Mouse (Mus musculus): ENCODE results near the gene Dpf3. TPM values are rescaled to one million over a fixed set of nuclear protein-coding genes. Genes with fewer than 3 reads are reported as not detected.

Gene Dpf3
- polyA plus RNA-seq, 1 experiment from 2014 or later: 19.3 TPM

GRCm38 (mm10) chr12:83312818-83313217 is 174.7 kb downstream of the Dpf3 start:
- peaks cover 6% of the 10 kb centered on the region; the same call in 1 of the 2 replicates for H3K4me1 ChIP-seq (ENCODE audit: control insufficient read depth, insufficient read depth, low read length)
- no peaks in the 10 kb centered on the region for H3K36me3 ChIP-seq (ENCODE audit: control insufficient read depth, insufficient read depth, low read length)
- ATAC-seq: no peak
- H3K27me3 ChIP-seq (ENCODE audit: control insufficient read depth, insufficient read depth, low read depth, low read length): no peaks in the 10 kb centered on the region
- 88% methylated on average over 9 of the region's 9 CpGs for WGBS
- no peak overlapping the region for H3K9ac ChIP-seq (ENCODE audit: low read depth, low read length)
- no peak overlapping the region for H3K4me3 ChIP-seq (ENCODE audit: low read depth, low read length)
- no peaks in the 10 kb centered on the region for H3K9me3 ChIP-seq (replicated peaks; ENCODE audit: control insufficient read depth, low read length, poor library complexity, severe bottlenecking)
- no peak overlapping the region for H3K4me2 ChIP-seq (ENCODE audit: low read length)
- H3K27ac ChIP-seq (ENCODE audit: low read length): no peak overlapping the region

DNA sequence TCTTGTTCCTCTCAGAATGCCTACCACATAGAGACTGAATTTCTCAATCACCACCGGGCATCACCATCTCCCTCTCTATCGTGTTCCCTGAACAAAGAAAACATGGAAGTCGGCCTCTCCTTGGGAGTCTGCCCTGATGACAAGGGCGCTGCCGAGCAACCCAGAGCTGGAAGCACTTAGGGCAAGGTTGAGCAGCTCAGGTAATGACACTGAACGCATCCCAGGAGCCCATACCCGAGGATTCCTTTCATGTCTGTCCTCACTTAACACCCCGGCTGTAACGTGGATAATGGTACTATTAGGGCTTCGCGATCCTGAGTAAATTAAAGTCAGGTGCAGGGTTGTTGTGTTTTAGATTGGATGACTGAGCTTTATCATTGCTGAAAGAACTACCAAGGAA is 176.9 kb downstream of the Dpf3 start:
- Histone ChIP-seq H3K4me3 (ENCODE audit: low read depth, low read length) (no peak overlapping the region), H3K9ac (ENCODE audit: low read depth, low read length) (no peak overlapping the region), H3K9me3 (replicated peaks; ENCODE audit: control insufficient read depth, low read length, poor library complexity, severe bottlenecking) (no peaks in the 10 kb centered on the region), H3K36me3 (ENCODE audit: control insufficient read depth, insufficient read depth, low read length) (no peaks in the 10 kb centered on the region), H3K4me2 (ENCODE audit: low read length) (no peak overlapping the region), H3K27ac (ENCODE audit: low read length) (no peak overlapping the region), H3K27me3 (ENCODE audit: control insufficient read depth, insufficient read depth, low read depth, low read length) (no peaks in the 10 kb centered on the region), H3K4me1 (ENCODE audit: control insufficient read depth, insufficient read depth, low read length) (0 out of 2 replicates have a peak, but pooled peaks cover 3% of the 10 kb centered on the region)
- WGBS: 58% methylated on average over 11 of the region's 11 CpGs
- no peak for ATAC-seq

- Histone ChIP-seq H3K4me2 (ENCODE audit: low read length) (no peak overlapping the region), H3K27me3 (ENCODE audit: control insufficient read depth, insufficient read depth, low read depth, low read length) (no peaks in the 10 kb centered on the region), H3K9me3 (replicated peaks; ENCODE audit: control insufficient read depth, low read length, poor library complexity, severe bottlenecking) (no peaks in the 10 kb centered on the region), H3K4me3 (ENCODE audit: low read depth, low read length) (no peak overlapping the region), H3K36me3 (ENCODE audit: control insufficient read depth, insufficient read depth, low read length) (no peaks in the 10 kb centered on the region), H3K4me1 (ENCODE audit: control insufficient read depth, insufficient read depth, low read length) (no peaks in the 10 kb centered on the region), H3K9ac (ENCODE audit: low read depth, low read length) (no peak overlapping the region), H3K27ac (ENCODE audit: low read length) (no peak overlapping the region)
- ATAC-seq: no peak
- 86% methylated on average over 11 of the region's 11 CpGs for WGBS
Observed at GRCm38 (mm10) chr12:83309031-83309804, 178.3 kb downstream of the Dpf3 start.

DNA sequence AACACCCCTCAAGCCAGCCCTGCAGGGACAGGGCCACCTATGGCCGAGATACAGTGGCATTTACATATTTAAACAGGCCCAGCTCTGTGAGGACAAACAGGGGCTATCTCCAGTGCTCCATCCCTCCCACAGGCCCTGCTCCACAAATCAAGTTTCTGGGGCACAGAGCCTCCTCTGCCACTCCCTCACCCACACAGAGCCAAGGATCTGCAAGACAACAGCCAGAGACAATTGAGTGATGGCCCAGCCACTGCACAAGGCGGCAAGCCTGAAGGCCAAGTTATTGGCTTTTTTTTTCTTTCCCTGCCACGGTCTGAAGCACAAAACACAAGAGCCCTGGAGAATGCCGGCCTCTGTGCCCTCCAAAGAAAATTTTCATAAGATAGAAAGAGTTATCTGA is 178.9 kb downstream of the Dpf3 start:
- ATAC-seq: no peak
- H3K9me3 ChIP-seq (replicated peaks; ENCODE audit: control insufficient read depth, low read length, poor library complexity, severe bottlenecking): no peaks in the 10 kb centered on the region
- H3K9ac ChIP-seq (ENCODE audit: low read depth, low read length): no peak overlapping the region
- no peak overlapping the region for H3K27ac ChIP-seq (ENCODE audit: low read length)
- no peaks in the 10 kb centered on the region for H3K27me3 ChIP-seq (ENCODE audit: control insufficient read depth, insufficient read depth, low read depth, low read length)
- no peaks in the 10 kb centered on the region for H3K36me3 ChIP-seq (ENCODE audit: control insufficient read depth, insufficient read depth, low read length)
- 58% methylated on average over 4 of the region's 4 CpGs for WGBS
- H3K4me2 ChIP-seq (ENCODE audit: low read length): no peak overlapping the region
- no peak overlapping the region for H3K4me3 ChIP-seq (ENCODE audit: low read depth, low read length)
- no peaks in the 10 kb centered on the region for H3K4me1 ChIP-seq (ENCODE audit: control insufficient read depth, insufficient read depth, low read length)

GRCm38 (mm10) chr12:83303221-83303620 is 184.3 kb downstream of the Dpf3 start:
- H3K4me3 ChIP-seq (ENCODE audit: low read depth, low read length): no peak overlapping the region
- peaks cover 20% of the 10 kb centered on the region for H3K4me1 ChIP-seq (ENCODE audit: control insufficient read depth, insufficient read depth, low read length)
- H3K27ac ChIP-seq (ENCODE audit: low read length): peak overlapping the region; percentile 68
- peak overlapping the region; percentile 8; the same call in 1 of the 2 replicates for H3K9ac ChIP-seq (ENCODE audit: low read depth, low read length)
- 55% methylated on average over 6 of the region's 6 CpGs for WGBS
- H3K36me3 ChIP-seq (ENCODE audit: control insufficient read depth, insufficient read depth, low read length): no peaks in the 10 kb centered on the region
- H3K4me2 ChIP-seq (ENCODE audit: low read length): no peak overlapping the region
- no peaks in the 10 kb centered on the region for H3K9me3 ChIP-seq (replicated peaks; ENCODE audit: control insufficient read depth, low read length, poor library complexity, severe bottlenecking)
- H3K27me3 ChIP-seq (ENCODE audit: control insufficient read depth, insufficient read depth, low read depth, low read length): no peaks in the 10 kb centered on the region
- 0 out of 2 replicates have a peak, but pooled peaks have one; percentile 13 for ATAC-seq

DNA sequence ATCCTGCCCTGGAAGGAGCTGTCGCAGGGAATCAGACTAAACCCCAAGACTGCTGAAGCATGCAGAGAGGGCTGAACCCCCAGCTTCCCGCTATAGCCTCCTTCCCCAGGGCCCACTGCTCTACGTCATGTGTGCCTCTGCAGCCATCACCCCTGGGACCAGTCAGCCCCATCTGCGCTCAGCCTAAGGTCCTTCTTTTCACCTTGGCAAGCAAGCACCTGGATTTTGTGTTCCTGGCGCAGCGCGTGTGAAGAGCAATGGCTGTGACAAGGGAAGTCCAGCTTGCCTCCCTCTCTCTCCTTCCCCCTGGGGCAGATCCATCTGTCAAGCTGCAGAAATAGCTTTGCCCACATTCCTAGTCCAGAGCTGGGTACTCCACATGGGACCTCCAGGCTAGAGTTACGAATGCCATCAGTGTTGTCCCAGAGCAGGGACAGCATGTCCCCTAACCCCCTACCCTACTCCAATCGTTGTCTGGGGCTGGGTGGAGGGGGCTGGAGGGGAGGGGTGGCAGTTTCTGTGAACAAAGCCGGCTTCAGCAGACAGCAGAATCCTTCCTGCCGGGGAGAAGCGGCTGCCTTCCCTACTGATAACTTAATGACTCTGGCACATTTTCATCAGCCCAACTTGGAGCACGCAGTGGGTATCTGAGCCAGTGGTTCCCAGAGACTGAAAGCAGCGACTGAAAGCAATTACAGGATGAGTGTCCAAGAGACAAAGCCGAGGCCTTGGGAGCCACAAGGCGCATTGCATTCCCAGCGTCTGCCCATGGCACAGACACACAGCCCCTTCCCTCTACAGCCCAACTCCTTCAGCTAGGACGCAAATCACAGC is 185.0 kb downstream of the Dpf3 start:
- WGBS: 10% methylated on average over 18 of the region's 18 CpGs
- H3K4me3 ChIP-seq (ENCODE audit: low read depth, low read length): no peak overlapping the region
- H3K36me3 ChIP-seq (ENCODE audit: control insufficient read depth, insufficient read depth, low read length): no peaks in the 10 kb centered on the region
- peak overlapping the region; percentile 68 for H3K27ac ChIP-seq (ENCODE audit: low read length)
- H3K9me3 ChIP-seq (replicated peaks; ENCODE audit: control insufficient read depth, low read length, poor library complexity, severe bottlenecking): no peaks in the 10 kb centered on the region
- peak overlapping the region; percentile 23; the same call in 1 of the 2 replicates for H3K4me2 ChIP-seq (ENCODE audit: low read length)
- no peaks in the 10 kb centered on the region for H3K27me3 ChIP-seq (ENCODE audit: control insufficient read depth, insufficient read depth, low read depth, low read length)
- ATAC-seq: peak; percentile 81
- peaks cover 20% of the 10 kb centered on the region for H3K4me1 ChIP-seq (ENCODE audit: control insufficient read depth, insufficient read depth, low read length)
- H3K9ac ChIP-seq (ENCODE audit: low read depth, low read length): peak overlapping the region; percentile 39

- H3K9me3 ChIP-seq (replicated peaks; ENCODE audit: control insufficient read depth, low read length, poor library complexity, severe bottlenecking): no peaks in the 10 kb centered on the region
- H3K27me3 ChIP-seq (ENCODE audit: control insufficient read depth, insufficient read depth, low read depth, low read length): no peaks in the 10 kb centered on the region
- peak overlapping the region; percentile 39; the same call in 1 of the 2 replicates for H3K9ac ChIP-seq (ENCODE audit: low read depth, low read length)
- H3K4me3 ChIP-seq (ENCODE audit: low read depth, low read length): no peak overlapping the region
- H3K4me1 ChIP-seq (ENCODE audit: control insufficient read depth, insufficient read depth, low read length): peaks cover 20% of the 10 kb centered on the region
- WGBS: 47% methylated on average over 18 of the region's 18 CpGs
- ATAC-seq: peak; percentile 51
- no peaks in the 10 kb centered on the region for H3K36me3 ChIP-seq (ENCODE audit: control insufficient read depth, insufficient read depth, low read length)
- peak overlapping the region; percentile 68 for H3K27ac ChIP-seq (ENCODE audit: low read length)
- H3K4me2 ChIP-seq (ENCODE audit: low read length): no peak overlapping the region
Observed at GRCm38 (mm10) chr12:83301616-83302319, 185.7 kb downstream of the Dpf3 start.

DNA sequence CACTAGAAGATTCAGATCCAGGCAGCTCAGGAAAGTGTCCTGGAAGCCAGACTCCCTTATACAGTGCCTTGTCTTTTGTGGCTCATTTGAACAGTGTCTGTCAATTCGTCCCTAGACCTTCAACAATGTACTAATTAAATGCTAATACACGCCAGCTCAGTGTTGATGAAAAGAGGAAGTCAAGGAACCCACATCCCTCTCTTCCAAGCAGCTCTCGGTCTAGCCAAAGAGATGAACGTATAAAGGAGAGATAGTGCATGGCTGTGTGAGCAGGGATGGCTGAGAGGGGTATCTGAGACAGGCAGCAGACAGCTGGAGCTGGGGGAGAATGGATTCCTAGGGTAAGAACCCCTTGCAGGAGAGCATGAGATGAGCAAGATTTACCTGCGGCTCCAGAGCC is 189.2 kb downstream of the Dpf3 start:
- H3K9me3 ChIP-seq (replicated peaks; ENCODE audit: control insufficient read depth, low read length, poor library complexity, severe bottlenecking): no peaks in the 10 kb centered on the region
- 73% methylated on average over 5 of the region's 5 CpGs for WGBS

More for the DNA sequence above, 189.2 kb downstream of the Dpf3 start:
- H3K27ac ChIP-seq (ENCODE audit: low read length): no peak overlapping the region
- no peaks in the 10 kb centered on the region for H3K36me3 ChIP-seq (ENCODE audit: control insufficient read depth, insufficient read depth, low read length)
- no peak overlapping the region for H3K9ac ChIP-seq (ENCODE audit: low read depth, low read length)
- H3K27me3 ChIP-seq (ENCODE audit: control insufficient read depth, insufficient read depth, low read depth, low read length): no peaks in the 10 kb centered on the region
- H3K4me1 ChIP-seq (ENCODE audit: control insufficient read depth, insufficient read depth, low read length): peaks cover 18% of the 10 kb centered on the region
- H3K4me2 ChIP-seq (ENCODE audit: low read length): no peak overlapping the region
- ATAC-seq: no peak
- no peak overlapping the region for H3K4me3 ChIP-seq (ENCODE audit: low read depth, low read length)
